ENCODE assay signal across 9 mouse cellular contexts in the genomic region with DNA sequence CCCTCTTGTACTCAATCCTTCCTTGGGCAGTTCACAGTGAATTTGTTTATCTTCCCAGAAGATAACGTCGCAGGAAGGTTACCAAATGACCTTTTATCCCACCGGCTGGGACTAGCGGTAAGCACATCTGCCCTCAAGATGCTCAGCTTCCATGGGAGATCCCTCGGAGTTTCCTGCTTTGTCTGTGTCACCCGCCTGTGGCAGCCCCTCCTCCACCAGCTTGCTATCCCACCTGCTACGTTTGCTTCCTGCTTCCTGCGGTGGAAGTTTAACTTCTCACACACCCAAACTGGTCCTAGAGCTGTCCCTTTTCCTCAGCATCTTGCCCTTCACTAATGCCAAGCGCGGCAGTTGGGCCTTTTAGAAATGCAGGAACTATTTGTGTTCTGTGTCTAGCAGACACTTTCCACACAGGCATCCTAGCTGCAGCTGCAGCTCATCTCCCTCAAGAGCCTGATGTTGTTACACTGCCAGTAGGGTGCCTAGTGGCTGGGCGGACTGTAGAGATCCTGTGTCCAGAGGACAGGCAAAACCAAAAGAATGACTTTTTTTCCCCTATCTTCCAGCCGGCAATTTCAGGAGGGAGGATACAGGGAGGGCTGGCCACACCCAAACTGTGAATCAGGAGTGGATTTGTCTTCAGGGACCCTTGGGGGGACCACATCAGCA.
DNase-seq lines count a peak whose midpoint lies in the region; ATAC-seq and TF ChIP-seq lines count a peak whose summit lies in the region.
"Had no signal": no experiment of that assay in that cellular context is flagged by ENCODE, and none has a peak within 500 bp of the region (broad histone marks: within the 10 kb centered on the region; RNA-seq: fewer than 3 reads in every experiment).

No protein-coding gene starts in this region.

- H3K9me3 ChIP-seq in lung, embryonic 16.5 days (ENCODE audit: control insufficient read depth, low read length) = no peaks in the 10 kb centered on the region
- no peaks in the 10 kb centered on the region for H3K9me3 ChIP-seq in heart, embryonic 14.5 days (ENCODE audit: control insufficient read depth, low read length)
- H3K9me3 ChIP-seq in limb, embryonic 10.5 days (replicated peaks) = no peaks in the 10 kb centered on the region
- H3K9me3 ChIP-seq in stomach, postnatal 0 days (ENCODE audit: control insufficient read depth, low read length) = 0 out of 2 replicates have a peak, but pooled peaks cover 2% of the 10 kb centered on the region

- peaks cover 15% of the 10 kb centered on the region for H3K4me1 ChIP-seq in lung, embryonic 16.5 days (replicated peaks; ENCODE audit: control insufficient read depth, insufficient read depth, low read length)
- H3K4me1 ChIP-seq in heart, embryonic 14.5 days (ENCODE audit: control insufficient read depth in 2 of 2, insufficient read depth in 2 of 2, low read length in 2 of 2) = peaks cover 17% of the 10 kb centered on the region in 2 experiments
- H3K4me1 ChIP-seq in limb, embryonic 10.5 days = peaks cover 26% of the 10 kb centered on the region
- 0 out of 2 replicates have a peak, but pooled peaks cover 5% of the 10 kb centered on the region for H3K4me1 ChIP-seq in stomach, postnatal 0 days (replicated peaks; ENCODE audit: control insufficient read depth, insufficient read depth)

- peak; percentile 55 for ATAC-seq in lung, embryonic 16.5 days (ENCODE audit: low read depth)
- ATAC-seq in heart, embryonic 14.5 days (ENCODE audit: insufficient number of reproducible peaks, insufficient read depth, low FRiP score, low read depth) = no peak
- 0 out of 2 replicates have a peak, but pooled peaks have one; percentile 35 for ATAC-seq in stomach, postnatal 0 days (ENCODE audit: low FRiP score, low TSS enrichment)

- no peaks in the 10 kb centered on the region for H3K36me3 ChIP-seq in lung, embryonic 16.5 days (ENCODE audit: control insufficient read depth, insufficient read depth, low read length)
- no peaks in the 10 kb centered on the region for H3K36me3 ChIP-seq in heart, embryonic 14.5 days (ENCODE audit: control insufficient read depth, insufficient read depth, low read length)
- H3K36me3 ChIP-seq in limb, embryonic 10.5 days = no peaks in the 10 kb centered on the region
- no peaks in the 10 kb centered on the region for H3K36me3 ChIP-seq in stomach, postnatal 0 days (ENCODE audit: control insufficient read depth, insufficient read depth, low read length)

- peak overlapping the region; percentile 58 for H3K27ac ChIP-seq in lung, embryonic 16.5 days (ENCODE audit: low read length)
- no peak overlapping the region for H3K27ac ChIP-seq in heart, embryonic 14.5 days (replicated peaks in 1 of 2; ENCODE audit: control insufficient read depth in 1 of 2, insufficient read depth in 1 of 2, low read depth in 2 of 2, low read length in 2 of 2)
- peak overlapping the region; percentile 71 for H3K27ac ChIP-seq in limb, embryonic 10.5 days
- peak overlapping the region; percentile 49; the same call in 1 of the 2 replicates for H3K27ac ChIP-seq in stomach, postnatal 0 days (replicated peaks)
- H3K27ac ChIP-seq: liver, embryonic 14.5 days had no signal

- no peak for TF ChIP-seq EP300 in stomach, postnatal 0 days (optimal IDR thresholded peaks at IDR 0.05)

- H3K9ac ChIP-seq in lung, embryonic 16.5 days (ENCODE audit: low read length) = peak overlapping the region; percentile 35; the same call in 1 of the 2 replicates
- H3K9ac ChIP-seq in heart, embryonic 14.5 days (ENCODE audit: low read length) = no peak overlapping the region; the same call in 1 of the 2 replicates
- no peak overlapping the region for H3K9ac ChIP-seq in stomach, postnatal 0 days (ENCODE audit: low read length)
- H3K9ac ChIP-seq: liver, embryonic 14.5 days had no signal

- H3K27me3 ChIP-seq in lung, embryonic 16.5 days (ENCODE audit: control insufficient read depth, insufficient read depth, low read depth, low read length) = no peaks in the 10 kb centered on the region
- H3K27me3 ChIP-seq in heart, embryonic 14.5 days (ENCODE audit: control insufficient read depth, insufficient read depth, low read length) = no peaks in the 10 kb centered on the region
- H3K27me3 ChIP-seq in limb, embryonic 10.5 days (ENCODE audit: low read depth, poor library complexity, severe bottlenecking) = no peaks in the 10 kb centered on the region
- H3K27me3 ChIP-seq in stomach, postnatal 0 days (ENCODE audit: control insufficient read depth, insufficient read depth, low read length) = no peaks in the 10 kb centered on the region

- peak overlapping the region; percentile 9; the same call in 1 of the 2 replicates for H3K4me2 ChIP-seq in lung, embryonic 16.5 days (ENCODE audit: low read depth, low read length)
- peak overlapping the region; percentile 45 for H3K4me2 ChIP-seq in heart, embryonic 14.5 days (ENCODE audit: low read length)
- H3K4me2 ChIP-seq in stomach, postnatal 0 days (replicated peaks; ENCODE audit: low read depth) = no peak overlapping the region

- peak; percentile 33 for TF ChIP-seq CTCF in stomach, postnatal 0 days (IDR thresholded peaks at IDR 0.05; ENCODE audit: low read depth)

- H3K4me3 ChIP-seq in lung, embryonic 16.5 days (ENCODE audit: low read length) = no peak overlapping the region
- H3K4me3 ChIP-seq in heart, embryonic 14.5 days (ENCODE audit: control insufficient read depth in 1 of 2, insufficient read depth in 1 of 2, low read depth in 1 of 2, low read length in 2 of 2) = peak overlapping the region in 1 of 2 experiments; percentile 3; a peak in 1 of 4 replicates
- 0 out of 2 replicates have a peak overlapping the region, but pooled peaks have one; percentile 7 for H3K4me3 ChIP-seq in limb, embryonic 10.5 days
- H3K4me3 ChIP-seq in stomach, postnatal 0 days (ENCODE audit: low read depth, low read length) = no peak overlapping the region

- no peak for DNase-seq in lung, adult 18-20 months
- no peak for DNase-seq in limb, embryonic 10.5 days (ENCODE audit: low spot score)
- DNase-seq in stomach, postnatal 0 days (ENCODE audit: low spot score) = no peak
- DNase-seq in cerebellum, adult 9-10 months = no peak
- DNase-seq in layer of hippocampus, postnatal 25 days (ENCODE audit: extremely low spot score in 1 of 2, low spot score in 1 of 2) = no peak
- DNase-seq: retina, postnatal 1 day had no signal

- WGBS in lung, embryonic 16.5 days = 7% methylated on average over 12 of the region's 12 CpGs
- WGBS in heart, embryonic 14.5 days = 5% methylated on average over 12 of the region's 12 CpGs
- WGBS in limb, embryonic 10.5 days = 5% methylated on average over 12 of the region's 12 CpGs
- 15% methylated on average over 12 of the region's 12 CpGs for WGBS in stomach, postnatal 0 days

Comparison
In these comparisons a context has a peak if more than half of its experiments do, and no peak if none do; other contexts are left out.
1. H3K27ac ChIP-seq: peak in lung, embryonic 16.5 days (single experiment), limb, embryonic 10.5 days (single experiment) and stomach, postnatal 0 days (single experiment); none in heart, embryonic 14.5 days (0 of 2).